Mouse (Mus musculus) MEL (cell line): ENCODE data around the gene Ybx2. TPM values are rescaled to one million over a fixed set of nuclear protein-coding genes. Genes with fewer than 3 reads are reported as not detected.
A peak's percentile ranks its signal among the peaks of the same experiment; 100 is the strongest.

ENCODE experiments used
- DNase-seq: peaks from one replicate; pipeline ENCODE4 v3.0.0; 2011; ENCODE audit warnings: low read depth, low spot score
- H3K27ac ChIP-seq: 2 replicates; pipeline ENCODE4 v1.5.1; 2012; ENCODE audit warnings: low read depth, mild to moderate bottlenecking, control low read depth, low read length, moderate library complexity; ENCODE audit not compliant: control insufficient read depth
- H3K27me3 ChIP-seq, 2 experiments: fragments of 150-350 bp in 1 of 2; sonication (generic) in 1 of 2; 2 replicates each; pipeline ENCODE4 v1.6.1; 2012; ENCODE audit warnings: low read length in 2 of 2, mild to moderate bottlenecking in 2 of 2, improper control_type of control experiment in 1 of 2, moderate library complexity in 1 of 2; ENCODE audit not compliant: insufficient read depth in 2 of 2, control insufficient read depth in 1 of 2
- H3K36me3 ChIP-seq, 2 experiments: 2 replicates each; pipeline ENCODE4 v1.6.1; 2012 to 2014; ENCODE audit warnings: low read length in 2 of 2, improper control_type of control experiment in 1 of 2, inconsistent platforms in 1 of 2, mild to moderate bottlenecking in 1 of 2; ENCODE audit not compliant: insufficient read depth in 2 of 2, control insufficient read depth in 1 of 2
- H3K4me1 ChIP-seq, 2 experiments: fragments of 150-350 bp in 1 of 2; sonication (generic) in 1 of 2; 2 replicates each; pipeline ENCODE4 v1.6.1; 2012; ENCODE audit warnings: low read length in 2 of 2, improper control_type of control experiment in 1 of 2, mild to moderate bottlenecking in 1 of 2; ENCODE audit not compliant: insufficient read depth in 2 of 2, control insufficient read depth in 1 of 2
- H3K4me3 ChIP-seq, 2 experiments: fragments of 150-350 bp in 1 of 2; sonication (generic) in 1 of 2; 2 replicates each; pipeline ENCODE4 v1.5.1; 2012; ENCODE audit warnings: low read depth in 2 of 2, low read length in 2 of 2, mild to moderate bottlenecking in 2 of 2, moderate library complexity in 2 of 2, control low read depth in 1 of 2, improper control_type of control experiment in 1 of 2; ENCODE audit not compliant: control insufficient read depth in 1 of 2, insufficient read depth in 1 of 2
- H3K79me2 ChIP-seq: 2 replicates; pipeline ENCODE4 v1.6.1; 2012; ENCODE audit warnings: mild to moderate bottlenecking, low read length, moderate library complexity; ENCODE audit not compliant: control insufficient read depth, poor library complexity, insufficient read depth
- H3K9ac ChIP-seq: 2 replicates; pipeline ENCODE4 v1.6.1; 2012; ENCODE audit warnings: low read depth, mild to moderate bottlenecking, control low read depth, low read length, moderate library complexity; ENCODE audit not compliant: control insufficient read depth, poor library complexity, severe bottlenecking
- H3K9me3 ChIP-seq: fragments of 150-350 bp; sonication (generic); replicated peaks from 2 replicates; pipeline ENCODE4 v1.6.1; 2012; ENCODE audit warnings: mild to moderate bottlenecking, low read length, improper control_type of control experiment, moderate library complexity; ENCODE audit not compliant: insufficient read depth
- BHLHE40 ChIP-seq: IDR thresholded peaks from 2 replicates; pipeline ENCODE4 v1.6.1; 2012; ENCODE audit warnings: low read depth, mild to moderate bottlenecking, inconsistent platforms, low read length, improper control_type of control experiment, borderline replicate concordance
- CHD1 ChIP-seq: IDR thresholded peaks from 2 replicates; pipeline ENCODE4 v1.6.1; 2012; ENCODE audit warnings: low read depth, mild to moderate bottlenecking, inconsistent platforms, low read length, improper control_type of control experiment
- E2F4 ChIP-seq: IDR thresholded peaks from 2 replicates; pipeline ENCODE4 v1.6.1; 2011; ENCODE audit warnings: low read depth, low read length, improper control_type of control experiment, borderline replicate concordance
- ELF1 ChIP-seq: IDR thresholded peaks from 2 replicates; pipeline ENCODE4 v1.6.1; 2014; ENCODE audit warnings: low read depth, mild to moderate bottlenecking, inconsistent platforms, low read length, improper control_type of control experiment, moderate library complexity
- ETS1 ChIP-seq: IDR thresholded peaks from 2 replicates; pipeline ENCODE4 v1.6.1; 2012; ENCODE audit warnings: low read depth, mild to moderate bottlenecking, inconsistent platforms, low read length, improper control_type of control experiment, moderate library complexity
- GABPA ChIP-seq: IDR thresholded peaks from 2 replicates; pipeline ENCODE4 v1.6.1; 2012; ENCODE audit warnings: low read depth, mild to moderate bottlenecking, inconsistent platforms, low read length, improper control_type of control experiment, moderate library complexity
- MAFK ChIP-seq: IDR thresholded peaks from 2 replicates; pipeline ENCODE4 v1.6.1; 2011; ENCODE audit warnings: low read depth, mild to moderate bottlenecking, low read length, improper control_type of control experiment, borderline replicate concordance
- MAZ ChIP-seq: IDR thresholded peaks from 2 replicates; pipeline ENCODE4 v1.6.1; 2012; ENCODE audit warnings: low read depth, mild to moderate bottlenecking, inconsistent platforms, low read length, improper control_type of control experiment
- MXI1 ChIP-seq: IDR thresholded peaks from 2 replicates; pipeline ENCODE4 v1.6.1; 2011; ENCODE audit warnings: mild to moderate bottlenecking, low read depth, low read length, improper control_type of control experiment
- MYC ChIP-seq: IDR thresholded peaks from 2 replicates; pipeline ENCODE4 v1.6.1; 2011; ENCODE audit warnings: low read depth, mild to moderate bottlenecking, low read length, improper control_type of control experiment, moderate library complexity
- NELFE ChIP-seq: IDR thresholded peaks from 2 replicates; pipeline ENCODE4 v1.6.1; 2011; ENCODE audit warnings: low read depth, low read length, improper control_type of control experiment
- POLR2A ChIP-seq, 2 experiments: IDR thresholded peaks; 2 replicates each; pipeline ENCODE4 v1.6.1; 2011 to 2012; ENCODE audit warnings: low read length in 2 of 2, mild to moderate bottlenecking in 2 of 2, control low read depth in 1 of 2, improper control_type of control experiment in 1 of 2, low read depth in 1 of 2, moderate library complexity in 1 of 2; ENCODE audit not compliant: control insufficient read depth in 1 of 2, insufficient read depth in 1 of 2, poor library complexity in 1 of 2
- POLR2AphosphoS5 ChIP-seq: IDR thresholded peaks from 2 replicates; pipeline ENCODE4 v1.6.1; 2012; ENCODE audit warnings: low read depth, borderline replicate concordance, mild to moderate bottlenecking, inconsistent platforms, low read length, moderate library complexity, mixed read lengths
- RAD21 ChIP-seq: IDR thresholded peaks from 2 replicates; pipeline ENCODE4 v1.6.1; 2011; ENCODE audit warnings: mild to moderate bottlenecking, low read depth, low read length, improper control_type of control experiment
- SIN3A ChIP-seq: IDR thresholded peaks from 2 replicates; pipeline ENCODE4 v1.6.1; 2012; ENCODE audit warnings: low read length, improper control_type of control experiment, inconsistent platforms
- SMC3 ChIP-seq: IDR thresholded peaks from 2 replicates; pipeline ENCODE4 v1.6.1; 2011; ENCODE audit warnings: low read depth, low read length, improper control_type of control experiment
- TAL1 ChIP-seq: IDR thresholded peaks from 2 replicates; pipeline ENCODE4 v1.6.1; 2012; ENCODE audit warnings: mild to moderate bottlenecking, inconsistent platforms, low read length, moderate library complexity, mixed read lengths
- USF1 ChIP-seq: IDR thresholded peaks from 2 replicates; pipeline ENCODE4 v1.6.1; 2014; ENCODE audit warnings: low read depth, mild to moderate bottlenecking, inconsistent platforms, low read length, improper control_type of control experiment, moderate library complexity
- USF2 ChIP-seq, 2 experiments: IDR thresholded peaks; 2 replicates each; pipeline ENCODE4 v1.6.1; 2011 to 2012; ENCODE audit warnings: improper control_type of control experiment in 2 of 2, low read length in 2 of 2, borderline replicate concordance in 1 of 2, inconsistent platforms in 1 of 2, low read depth in 1 of 2, mild to moderate bottlenecking in 1 of 2; ENCODE audit not compliant: insufficient read depth in 1 of 2
- ZC3H11A ChIP-seq: IDR thresholded peaks from 2 replicates; pipeline ENCODE4 v1.6.1; 2012; ENCODE audit warnings: low read depth, mild to moderate bottlenecking, inconsistent platforms, low read length, improper control_type of control experiment
- ZKSCAN1 ChIP-seq: IDR thresholded peaks from 2 replicates; pipeline ENCODE4 v1.6.1; 2012; ENCODE audit warnings: low read depth, mild to moderate bottlenecking, inconsistent platforms, low read length, improper control_type of control experiment, moderate library complexity
- ZMIZ1 ChIP-seq: IDR thresholded peaks from 2 replicates; pipeline ENCODE4 v1.6.1; 2012; ENCODE audit warnings: low read depth, mild to moderate bottlenecking, inconsistent platforms, low read length, improper control_type of control experiment, moderate library complexity
- ZNF384 ChIP-seq: IDR thresholded peaks from 2 replicates; pipeline ENCODE4 v1.6.1; 2012; ENCODE audit warnings: low read depth, mild to moderate bottlenecking, inconsistent platforms, low read length, improper control_type of control experiment
- polyA plus RNA-seq, 2 experiments: library from polyadenylated mRNA; stranded (reverse) in 1 of 2; unstranded in 1 of 2; fragments of >175 nt in 1 of 2; fragments of >200 nt in 1 of 2; gene quantifications; 2 replicates each; pipeline versions ENCODE4 v1.2.1 to v1.2.4; 2012; ENCODE audit warnings: low replicate concordance in 2 of 2, low read depth in 1 of 2; ENCODE audit not compliant: insufficient read length in 2 of 2, insufficient read depth in 1 of 2, missing spikeins in 1 of 2
- total RNA-seq: library from RNA; depleted of rRNA; stranded (reverse); fragments of 300-350 nt; gene quantifications from 2 replicates; pipeline ENCODE4 v1.2.3, GENCODE M21; 2012

Ybx2 gene
- total and polyA plus RNA-seq, 3 experiments = 0.50 to 0.92 TPM; not detected in 1

- no peak for TF ChIP-seq TAL1
- no peak for TF ChIP-seq SMC3
- no peak for TF ChIP-seq ZMIZ1
- no peak for TF ChIP-seq MYC
- no peak for TF ChIP-seq GABPA
- no peak for TF ChIP-seq POLR2A (IDR thresholded peaks at IDR 0.05; ENCODE audit: control insufficient read depth in 1 of 2, insufficient read depth in 1 of 2, low read depth in 1 of 2, low read length in 2 of 2, poor library complexity in 1 of 2)
- TF ChIP-seq NELFE = no peak
- TF ChIP-seq MXI1 = no peak
- TF ChIP-seq ZNF384 = no peak
- TF ChIP-seq ETS1 = no peak
- TF ChIP-seq ZKSCAN1 = no peak
- DNase-seq = no peak
- peaks cover 6 to 17% of the 10 kb centered on the region in 2 experiments for H3K4me1 ChIP-seq
- H3K9ac ChIP-seq = 0 out of 2 replicates have a peak overlapping the region, but pooled peaks have one; percentile 99
- H3K27me3 ChIP-seq = no peaks in the 10 kb centered on the region
- peaks cover 2 to 24% of the 10 kb centered on the region in 2 experiments; a peak in 3 of 4 replicates for H3K36me3 ChIP-seq
- no peak overlapping the region for H3K27ac ChIP-seq
- peaks cover 43% of the 10 kb centered on the region for H3K79me2 ChIP-seq
- no peaks in the 10 kb centered on the region for H3K9me3 ChIP-seq
- H3K4me3 ChIP-seq = no peak overlapping the region
Observed at GRCm38 (mm10) chr11:69983377-69983776, 47.8 kb downstream of the Ybx2 start.

DNA sequence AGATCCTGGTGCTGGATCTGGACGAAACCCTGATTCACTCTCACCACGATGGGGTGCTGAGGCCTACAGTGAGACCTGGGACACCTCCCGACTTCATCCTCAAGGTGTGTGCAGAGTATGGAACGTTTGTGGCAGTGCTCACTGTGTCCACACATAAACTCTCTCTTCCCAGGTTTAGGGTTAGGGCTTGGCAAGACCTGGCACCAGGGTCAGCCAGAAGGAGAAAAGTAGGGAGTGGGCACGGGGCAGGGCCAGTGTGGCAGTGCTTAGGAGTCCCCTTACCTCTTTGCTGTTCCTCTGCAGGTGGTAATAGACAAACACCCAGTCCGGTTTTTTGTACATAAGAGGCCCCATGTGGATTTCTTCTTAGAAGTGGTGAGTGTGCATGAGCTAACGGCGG lies 48.8 kb downstream of the Ybx2 start:
- H3K27ac ChIP-seq = no peak overlapping the region
- TF ChIP-seq NELFE (no peak), ELF1 (no peak), ZMIZ1 (no peak), BHLHE40 (no peak), SIN3A (no peak), E2F4 (no peak), USF1 (no peak), GABPA (no peak), ZNF384 (no peak), SMC3 (no peak), MAZ (no peak)
- H3K27me3 ChIP-seq = no peaks in the 10 kb centered on the region
- H3K4me1 ChIP-seq = peaks cover 3 to 12% of the 10 kb centered on the region in 2 experiments; a peak in 3 of 4 replicates
- no peak overlapping the region for H3K9ac ChIP-seq
- DNase-seq = no peak
- H3K4me3 ChIP-seq = no peak overlapping the region
- H3K36me3 ChIP-seq = peaks cover 2 to 15% of the 10 kb centered on the region in 2 experiments; a peak in 3 of 4 replicates
- no peaks in the 10 kb centered on the region for H3K9me3 ChIP-seq
- H3K79me2 ChIP-seq = peaks cover 36% of the 10 kb centered on the region

DNA sequence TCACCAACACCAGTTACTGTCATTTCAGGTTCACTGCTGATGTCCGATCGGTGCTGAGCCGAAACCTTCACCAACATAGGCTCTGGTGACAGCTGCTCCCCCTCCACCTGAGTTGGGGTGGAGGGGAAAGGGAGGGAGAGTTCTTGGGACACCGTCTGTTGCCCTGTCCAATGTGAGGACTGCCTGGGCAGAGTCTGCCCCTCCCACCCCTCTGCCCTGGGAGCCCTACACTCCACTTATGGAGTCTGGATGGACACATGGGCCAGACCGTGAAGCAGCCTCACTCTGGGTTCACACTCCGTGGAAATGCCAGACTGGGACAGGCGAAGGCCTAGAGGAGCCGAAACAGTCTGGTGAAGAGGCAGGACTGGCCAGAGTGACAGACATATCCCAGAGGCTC lies 54.4 kb downstream of the Ybx2 start:
- Histone ChIP-seq H3K9ac (no peak overlapping the region), H3K27ac (no peak overlapping the region), H3K4me1 (peaks cover 0 to 14% of the 10 kb centered on the region in 2 experiments; a peak in 2 of 4 replicates), H3K4me3 (no peak overlapping the region), H3K27me3 (no peaks in the 10 kb centered on the region), H3K9me3 (no peaks in the 10 kb centered on the region), H3K36me3 (peaks cover 2 to 14% of the 10 kb centered on the region in 2 experiments; a peak in 3 of 4 replicates), H3K79me2 (peaks cover 15% of the 10 kb centered on the region)
- DNase-seq = no peak
- TF ChIP-seq TAL1 (no peak), GABPA (no peak), ZKSCAN1 (no peak), RAD21 (no peak), ZC3H11A (no peak), USF2 (IDR thresholded peaks at IDR 0.05; ENCODE audit: borderline replicate concordance in 1 of 2, insufficient read depth in 1 of 2, low read depth in 1 of 2, low read length in 2 of 2) (no peak), MYC (no peak), MAFK (no peak), CHD1 (no peak), POLR2AphosphoS5 (no peak), POLR2A (IDR thresholded peaks at IDR 0.05; ENCODE audit: control insufficient read depth in 1 of 2, insufficient read depth in 1 of 2, low read depth in 1 of 2, low read length in 2 of 2, poor library complexity in 1 of 2) (no peak)
